Mouse (Mus musculus) thymus, postnatal 4 days (tissue): ENCODE data around the gene Cfap77.

Source experiments
- DNase-seq: peaks from one replicate; pipeline ENCODE4 v3.0.0; 2021

The Cfap77 gene

GRCm38 (mm10) chr2:28919001-28919400, 135.9 kb downstream of the Cfap77 start:
- no peak for DNase-seq

- DNase-seq, result no peak
Measured at GRCm38 (mm10) chr2:28917518-28918361, 137.1 kb downstream of the Cfap77 start.

GRCm38 (mm10) chr2:28917156-28917517, 137.7 kb downstream of the Cfap77 start:
- no peak for DNase-seq

GRCm38 (mm10) chr2:28916513-28916865, 138.4 kb downstream of the Cfap77 start, which contains the start of gene Barhl1:
TSS of gene Barhl1 (minus strand) at chr2:28916668.
- DNase-seq, result no peak

- DNase-seq, result peak; percentile 96
Measured at GRCm38 (mm10) chr2:28915768-28916512, 138.9 kb downstream of the Cfap77 start.

GRCm38 (mm10) chr2:28915104-28915738, 139.6 kb downstream of the Cfap77 start:
- no peak for DNase-seq

GRCm38 (mm10) chr2:28914121-28914520, 140.7 kb downstream of the Cfap77 start:
- no peak for DNase-seq

GRCm38 (mm10) chr2:28912961-28913360, 141.9 kb downstream of the Cfap77 start:
- DNase-seq, result no peak

GRCm38 (mm10) chr2:28912039-28912700, 142.7 kb downstream of the Cfap77 start:
- no peak for DNase-seq

- peak; percentile 15 for DNase-seq
Measured at GRCm38 (mm10) chr2:28911331-28912038, 143.4 kb downstream of the Cfap77 start.

GRCm38 (mm10) chr2:28910877-28911276, 144.0 kb downstream of the Cfap77 start:
- no peak for DNase-seq

- DNase-seq, result no peak
Measured at GRCm38 (mm10) chr2:28909818-28910710, 144.8 kb downstream of the Cfap77 start.

GRCm38 (mm10) chr2:28909186-28909817, 145.6 kb downstream of the Cfap77 start:
- DNase-seq, result no peak

- peak; percentile 13 for DNase-seq
Measured at GRCm38 (mm10) chr2:28908389-28909153, 146.3 kb downstream of the Cfap77 start.

GRCm38 (mm10) chr2:28907691-28908388, 147.0 kb downstream of the Cfap77 start:
- no peak for DNase-seq

- no peak for DNase-seq
Measured at GRCm38 (mm10) chr2:28905561-28905960, 149.3 kb downstream of the Cfap77 start.

- DNase-seq, result no peak
Measured at GRCm38 (mm10) chr2:28904786-28905185, 150.1 kb downstream of the Cfap77 start.

- no peak for DNase-seq
Measured at GRCm38 (mm10) chr2:28903871-28904270, 151.0 kb downstream of the Cfap77 start.

- DNase-seq, result no peak
Measured at GRCm38 (mm10) chr2:28902291-28902690, 152.6 kb downstream of the Cfap77 start.
